Mouse (Mus musculus) myocyte (in vitro differentiated cells): ENCODE data around the gene Gm42674. TPM values are rescaled to one million over a fixed set of nuclear protein-coding genes. Genes with fewer than 3 reads are reported as not detected.

Experiments used
- H3K27me3 ChIP-seq: one replicate; pipeline ENCODE4 v1.6.1; 2011; ENCODE audit not compliant: control insufficient read depth, insufficient read depth, insufficient read length
- H3K36me3 ChIP-seq: one replicate; pipeline ENCODE4 v1.6.1; 2011; ENCODE audit not compliant: control insufficient read depth, insufficient read depth
- H3K4me2 ChIP-seq: one replicate; pipeline ENCODE4 v1.6.1; 2011; ENCODE audit warnings: low read depth, control low read depth
- H3K4me3 ChIP-seq: one replicate; pipeline ENCODE4 v1.5.1; 2011; ENCODE audit warnings: mild to moderate bottlenecking, control low read depth, moderate library complexity
- H3K79me2 ChIP-seq: one replicate; pipeline ENCODE4 v1.6.1; 2011; ENCODE audit not compliant: control insufficient read depth, insufficient read depth
- H3ac ChIP-seq: one replicate; pipeline ENCODE4 v1.6.1; 2011; ENCODE audit not compliant: control insufficient read depth, insufficient read length
- CEBPB ChIP-seq: IDR thresholded peaks from 2 replicates; pipeline ENCODE4 v1.6.1; 2011; ENCODE audit warnings: mild to moderate bottlenecking, moderate library complexity; ENCODE audit not compliant: poor library complexity, insufficient read depth, severe bottlenecking
- E2F4 ChIP-seq: IDR thresholded peaks from one replicate; pipeline ENCODE4 v1.6.1; 2011; ENCODE audit warnings: mild to moderate bottlenecking, control low read depth, moderate library complexity; ENCODE audit not compliant: insufficient read depth
- MAX ChIP-seq: IDR thresholded peaks from one replicate; pipeline ENCODE4 v1.6.1; 2011; ENCODE audit warnings: low read depth, mild to moderate bottlenecking, control low read depth
- MYOD1 ChIP-seq, 3 experiments: IDR thresholded peaks; one replicate each; pipeline ENCODE4 v1.6.1; 2011; ENCODE audit warnings: control low read depth in 2 of 3, low read depth in 2 of 3, mild to moderate bottlenecking in 2 of 3, moderate library complexity in 1 of 3; ENCODE audit not compliant: insufficient read length in 2 of 3, control insufficient read depth in 1 of 3
- MYOG ChIP-seq, 3 experiments: IDR thresholded peaks; one replicate each; pipeline ENCODE4 v1.6.1; 2011; ENCODE audit warnings: control low read depth in 2 of 3, low read depth in 2 of 3, mild to moderate bottlenecking in 2 of 3; ENCODE audit not compliant: insufficient read length in 2 of 3, control insufficient read depth in 1 of 3, insufficient read depth in 1 of 3
- POLR2A ChIP-seq: IDR thresholded peaks from one replicate; pipeline ENCODE4 v1.6.1; 2011; ENCODE audit warnings: low read depth, mild to moderate bottlenecking, control low read depth, moderate library complexity; ENCODE audit not compliant: insufficient read length
- POLR2AphosphoS2 ChIP-seq: IDR thresholded peaks from one replicate; pipeline ENCODE4 v1.6.1; 2011; ENCODE audit warnings: low read depth, control low read depth; ENCODE audit not compliant: insufficient read length
- REST ChIP-seq: IDR thresholded peaks from one replicate; pipeline ENCODE4 v1.6.1; 2011; ENCODE audit warnings: mild to moderate bottlenecking, control low read depth, moderate library complexity; ENCODE audit not compliant: insufficient read depth, insufficient read length
- SRF ChIP-seq: IDR thresholded peaks from one replicate; pipeline ENCODE4 v1.6.1; 2011; ENCODE audit warnings: low read depth; ENCODE audit not compliant: control insufficient read depth, insufficient read length
- TCF12 ChIP-seq: IDR thresholded peaks from one replicate; pipeline ENCODE4 v1.6.1; 2011; ENCODE audit warnings: mild to moderate bottlenecking, control low read depth; ENCODE audit not compliant: poor library complexity, insufficient read depth, severe bottlenecking
- TCF3 ChIP-seq: IDR thresholded peaks from one replicate; pipeline ENCODE4 v1.6.1; 2011; ENCODE audit warnings: low read depth, control low read depth; ENCODE audit not compliant: insufficient read length
- USF1 ChIP-seq: IDR thresholded peaks from one replicate; pipeline ENCODE4 v1.6.1; 2011; ENCODE audit warnings: low read depth, mild to moderate bottlenecking, control low read depth, moderate library complexity
- polyA plus RNA-seq: library from polyadenylated mRNA; unstranded; fragments of >200 nt; fragmentation: generic; extraction: Trizol; gene quantifications from one replicate; pipeline ENCODE4 v1.2.1, GENCODE M21; 2012; ENCODE audit warnings: missing spikeins

Gene Gm42674
- polyA plus RNA-seq, 1 experiment: 0.89 TPM

GRCm38 (mm10) chr3:90595556-90595955 lies 6.1 kb upstream of the Gm42674 start:
- no peaks in the 10 kb centered on the region for H3K27me3 ChIP-seq
- TF ChIP-seq CEBPB (no peak), POLR2AphosphoS2 (no peak), USF1 (no peak), MAX (no peak), REST (no peak), E2F4 (no peak), TCF3 (no peak), MYOD1 (IDR thresholded peaks at IDR 0.05; ENCODE audit: control insufficient read depth in 1 of 3, insufficient read length in 2 of 3, low read depth in 2 of 3) (no peak), TCF12 (no peak), POLR2A (no peak), MYOG (IDR thresholded peaks at IDR 0.05; ENCODE audit: control insufficient read depth in 1 of 3, insufficient read depth in 1 of 3, insufficient read length in 2 of 3, low read depth in 2 of 3) (no peak), SRF (no peak)
- no peak overlapping the region for H3K4me2 ChIP-seq
- H3ac ChIP-seq: no peak overlapping the region
- H3K36me3 ChIP-seq: no peaks in the 10 kb centered on the region
- H3K4me3 ChIP-seq: no peak overlapping the region
- H3K79me2 ChIP-seq: no peaks in the 10 kb centered on the region

GRCm38 (mm10) chr3:90596810-90597209 lies 4.9 kb upstream of the Gm42674 start:
- H3K4me2 ChIP-seq: no peak overlapping the region
- no peaks in the 10 kb centered on the region for H3K79me2 ChIP-seq
- no peaks in the 10 kb centered on the region for H3K36me3 ChIP-seq
- TF ChIP-seq SRF (no peak), MYOG (IDR thresholded peaks at IDR 0.05; ENCODE audit: control insufficient read depth in 1 of 3, insufficient read depth in 1 of 3, insufficient read length in 2 of 3, low read depth in 2 of 3) (no peak), MAX (no peak)
- H3K27me3 ChIP-seq: no peaks in the 10 kb centered on the region
- no peak overlapping the region for H3K4me3 ChIP-seq
- H3ac ChIP-seq: no peak overlapping the region

GRCm38 (mm10) chr3:90597736-90598135 lies 4.0 kb upstream of the Gm42674 start:
- H3K36me3 ChIP-seq: no peaks in the 10 kb centered on the region
- H3K4me2 ChIP-seq: peak overlapping the region; percentile 53
- TF ChIP-seq MYOG (IDR thresholded peaks at IDR 0.05; ENCODE audit: control insufficient read depth in 1 of 3, insufficient read depth in 1 of 3, insufficient read length in 2 of 3, low read depth in 2 of 3) (no peak), POLR2A (no peak), CEBPB (no peak), REST (no peak)
- no peaks in the 10 kb centered on the region for H3K27me3 ChIP-seq
- H3K79me2 ChIP-seq: peaks cover 3% of the 10 kb centered on the region
- no peak overlapping the region for H3K4me3 ChIP-seq
- no peak overlapping the region for H3ac ChIP-seq

GRCm38 (mm10) chr3:90598212-90598611 lies 3.5 kb upstream of the Gm42674 start:
- TF ChIP-seq SRF (no peak), USF1 (peak; percentile 92), TCF12 (no peak), CEBPB (no peak)
- peak overlapping the region; percentile 53 for H3K4me2 ChIP-seq
- no peaks in the 10 kb centered on the region for H3K36me3 ChIP-seq
- no peaks in the 10 kb centered on the region for H3K27me3 ChIP-seq
- no peak overlapping the region for H3K4me3 ChIP-seq
- H3K79me2 ChIP-seq: peaks cover 8% of the 10 kb centered on the region
- H3ac ChIP-seq: no peak overlapping the region

GRCm38 (mm10) chr3:90599401-90599800 lies 2.3 kb upstream of the Gm42674 start:
- TF ChIP-seq REST: no peak
- TF ChIP-seq USF1: no peak
- TF ChIP-seq E2F4: no peak
- no peak for TF ChIP-seq MYOG (IDR thresholded peaks at IDR 0.05; ENCODE audit: control insufficient read depth in 1 of 3, insufficient read depth in 1 of 3, insufficient read length in 2 of 3, low read depth in 2 of 3)
- TF ChIP-seq SRF: no peak
- TF ChIP-seq TCF12: no peak
- TF ChIP-seq POLR2A: no peak
- TF ChIP-seq CEBPB: no peak
- no peak for TF ChIP-seq MYOD1 (IDR thresholded peaks at IDR 0.05; ENCODE audit: control insufficient read depth in 1 of 3, insufficient read length in 2 of 3, low read depth in 2 of 3)
- no peak for TF ChIP-seq TCF3
- TF ChIP-seq POLR2AphosphoS2: no peak
- no peak for TF ChIP-seq MAX
- Histone ChIP-seq H3K27me3 (no peaks in the 10 kb centered on the region), H3ac (no peak overlapping the region), H3K36me3 (no peaks in the 10 kb centered on the region), H3K79me2 (peaks cover 15% of the 10 kb centered on the region), H3K4me2 (no peak overlapping the region), H3K4me3 (no peak overlapping the region)

GRCm38 (mm10) chr3:90600036-90600435 lies 1.7 kb upstream of the Gm42674 start:
- no peaks in the 10 kb centered on the region for H3K27me3 ChIP-seq
- peaks cover 21% of the 10 kb centered on the region for H3K79me2 ChIP-seq
- H3K4me3 ChIP-seq: no peak overlapping the region
- H3ac ChIP-seq: no peak overlapping the region
- no peak for TF ChIP-seq POLR2AphosphoS2
- no peak for TF ChIP-seq USF1
- no peak for TF ChIP-seq REST
- H3K36me3 ChIP-seq: no peaks in the 10 kb centered on the region
- peak overlapping the region; percentile 67 for H3K4me2 ChIP-seq
